In the genomic region with DNA sequence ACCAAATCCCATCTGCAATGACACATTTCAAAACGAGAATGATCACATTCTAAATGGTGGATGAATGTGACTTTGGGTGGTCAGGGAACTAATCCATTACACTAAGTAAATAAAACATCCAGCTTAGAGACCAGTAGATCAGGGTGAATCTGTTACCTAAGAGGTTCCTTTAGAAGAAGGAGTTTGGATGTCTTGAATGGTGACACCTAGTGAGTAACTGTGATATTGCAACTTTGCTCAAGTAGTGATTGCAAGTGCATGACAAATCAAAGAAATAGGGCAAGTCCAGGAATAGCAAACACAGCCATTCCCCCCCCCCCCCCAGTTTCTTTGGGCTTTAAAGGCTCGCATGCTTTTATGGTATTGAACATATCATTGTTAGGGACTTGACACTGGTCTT, we compare ENCODE assay signal across 8 mouse cellular contexts.
A peak's percentile ranks its signal among the peaks of the same experiment; 100 is the strongest.
DNase-seq lines count a peak whose midpoint lies in the region; ATAC-seq lines count a peak whose summit lies in the region.

No protein-coding gene starts in this region.

- H3K4me1 ChIP-seq in hindbrain, embryonic 14.5 days (replicated peaks; ENCODE audit: control insufficient read depth, insufficient read depth, low read length), result no peaks in the 10 kb centered on the region
- H3K4me1 ChIP-seq in hindbrain, embryonic 12.5 days, result no peaks in the 10 kb centered on the region
- 0 out of 2 replicates have a peak, but pooled peaks cover 2% of the 10 kb centered on the region for H3K4me1 ChIP-seq in hindbrain, embryonic 13.5 days (replicated peaks)

- no peak for ATAC-seq in hindbrain, embryonic 14.5 days (ENCODE audit: low FRiP score)
- no peak for ATAC-seq in hindbrain, embryonic 12.5 days (ENCODE audit: low FRiP score)
- ATAC-seq in hindbrain, embryonic 13.5 days (ENCODE audit: low FRiP score), result no peak

- H3K9me3 ChIP-seq in hindbrain, embryonic 14.5 days (ENCODE audit: control insufficient read depth, low read length), result no peaks in the 10 kb centered on the region
- H3K9me3 ChIP-seq in hindbrain, embryonic 12.5 days (replicated peaks), result no peaks in the 10 kb centered on the region
- no peaks in the 10 kb centered on the region for H3K9me3 ChIP-seq in hindbrain, embryonic 13.5 days

- no peak overlapping the region for H3K4me3 ChIP-seq in hindbrain, embryonic 14.5 days (replicated peaks; ENCODE audit: low read length)
- H3K4me3 ChIP-seq in hindbrain, embryonic 12.5 days, result no peak overlapping the region
- no peak overlapping the region for H3K4me3 ChIP-seq in hindbrain, embryonic 13.5 days

- no peaks in the 10 kb centered on the region for H3K27me3 ChIP-seq in hindbrain, embryonic 14.5 days (ENCODE audit: control insufficient read depth, insufficient read depth, low read length)
- H3K27me3 ChIP-seq in hindbrain, embryonic 12.5 days, result no peaks in the 10 kb centered on the region
- H3K27me3 ChIP-seq in hindbrain, embryonic 13.5 days, result no peaks in the 10 kb centered on the region

- no peak overlapping the region for H3K4me2 ChIP-seq in hindbrain, embryonic 14.5 days (replicated peaks)
- no peak overlapping the region for H3K4me2 ChIP-seq in hindbrain, embryonic 12.5 days (replicated peaks)
- no peak overlapping the region for H3K4me2 ChIP-seq in hindbrain, embryonic 13.5 days

- H3K27ac ChIP-seq in hindbrain, embryonic 14.5 days, result no peak overlapping the region
- H3K27ac ChIP-seq in hindbrain, embryonic 12.5 days, result no peak overlapping the region
- no peak overlapping the region for H3K27ac ChIP-seq in hindbrain, embryonic 13.5 days

- WGBS in hindbrain, embryonic 14.5 days, result 31% methylated on average over 2 of the region's 2 CpGs
- WGBS in hindbrain, embryonic 12.5 days, result 50% methylated on average over 2 of the region's 2 CpGs
- WGBS in hindbrain, embryonic 13.5 days, result 34% methylated on average over 2 of the region's 2 CpGs

- H3K9ac ChIP-seq in hindbrain, embryonic 14.5 days, result no peak overlapping the region
- no peak overlapping the region for H3K9ac ChIP-seq in hindbrain, embryonic 12.5 days
- no peak overlapping the region for H3K9ac ChIP-seq in hindbrain, embryonic 13.5 days

- H3K36me3 ChIP-seq in hindbrain, embryonic 14.5 days (replicated peaks; ENCODE audit: control insufficient read depth, insufficient read depth), result no peaks in the 10 kb centered on the region
- no peaks in the 10 kb centered on the region for H3K36me3 ChIP-seq in hindbrain, embryonic 12.5 days
- H3K36me3 ChIP-seq in hindbrain, embryonic 13.5 days, result no peaks in the 10 kb centered on the region

- DNase-seq in hindbrain, embryonic 14.5 days (ENCODE audit: low spot score), result peak; percentile 74
- DNase-seq in spleen, postnatal 36 days (ENCODE audit: low spot score in 2 of 2), result peak; percentile 7 to 27
- DNase-seq in spleen, postnatal 14 days (ENCODE audit: low spot score in 2 of 2), result no peak
- peak; percentile 11 for DNase-seq in c-Kit-positive CD71-positive TER-119-positive erythroid progenitor cells, embryonic 14.5 days (ENCODE audit: low spot score)
- DNase-seq in mesoderm, embryonic 11.5 days (ENCODE audit: low read depth, low spot score), result peak; percentile 56
- no peak for DNase-seq in right cerebral cortex, postnatal 14 days

Comparison
In these comparisons a context has a peak if more than half of its experiments do, and no peak if none do; other contexts are left out.
1. DNase-seq: peak in hindbrain, embryonic 14.5 days (single experiment), spleen, postnatal 36 days (2 of 2), c-Kit-positive CD71-positive TER-119-positive erythroid progenitor cells, embryonic 14.5 days (single experiment) and mesoderm, embryonic 11.5 days (single experiment); none in spleen, postnatal 14 days (0 of 2) and right cerebral cortex, postnatal 14 days (single experiment).